Mouse (Mus musculus): ENCODE data around the gene Cdc26.
A peak's percentile ranks its signal among the peaks of the same experiment; 100 is the strongest.

DNA sequence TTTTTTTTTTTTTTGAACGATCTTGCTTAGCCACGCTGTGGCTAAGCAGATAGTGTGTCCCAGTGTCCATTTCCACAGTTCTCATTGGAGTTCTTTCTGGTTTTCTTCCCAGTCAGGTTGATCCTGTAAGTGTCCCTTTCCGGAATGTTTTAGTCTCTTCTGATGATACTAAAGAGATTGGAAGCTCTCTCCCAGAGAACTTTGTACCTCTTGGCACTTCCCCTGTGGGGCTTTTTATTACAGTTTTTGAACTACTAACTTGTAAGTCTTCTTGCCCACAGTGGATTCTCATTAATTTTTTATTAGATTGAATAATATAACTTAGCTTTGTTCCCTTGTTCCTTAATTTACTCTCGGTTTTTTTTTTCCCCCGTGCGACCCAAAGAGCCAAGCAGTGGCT lies 46.9 kb downstream of the Cdc26 start:
- TF ChIP-seq JUND (IDR thresholded peaks at IDR 0.05; ENCODE audit: low read depth, low read length) (no peak), POLR2A (IDR thresholded peaks at IDR 0.05; ENCODE audit: control insufficient read depth in 1 of 2, insufficient read depth in 1 of 2, low read depth in 1 of 2, low read length in 2 of 2, poor library complexity in 1 of 2) (no peak), ZNF384 (IDR thresholded peaks at IDR 0.05; ENCODE audit: low read depth, low read length) (peak; percentile 36; the same call in 1 of the 2 replicates), EP300 (IDR thresholded peaks at IDR 0.05; ENCODE audit: low read depth in 1 of 2, low read length in 2 of 2) (no peak), GATA1 (IDR thresholded peaks at IDR 0.05; ENCODE audit: low read depth, low read length) (no peak), E2F4 (IDR thresholded peaks at IDR 0.05; ENCODE audit: borderline replicate concordance, low read depth, low read length) (no peak)
